Mouse (Mus musculus) MEL-GATA-1-ER (cell line): ENCODE data around the gene Ptar1.
"Not testable (repeated sequence)": the region's sequence is repeated elsewhere in the genome, so short reads cannot be mapped to it uniquely, and the experiment has no call there.

ENCODE experiments used
- DNase-seq: peaks from one replicate; pipeline ENCODE4 v3.0.0-alpha.2; 2012; ENCODE audit warnings: low read depth; ENCODE audit errors: extremely low read depth

Gene Ptar1

DNA sequence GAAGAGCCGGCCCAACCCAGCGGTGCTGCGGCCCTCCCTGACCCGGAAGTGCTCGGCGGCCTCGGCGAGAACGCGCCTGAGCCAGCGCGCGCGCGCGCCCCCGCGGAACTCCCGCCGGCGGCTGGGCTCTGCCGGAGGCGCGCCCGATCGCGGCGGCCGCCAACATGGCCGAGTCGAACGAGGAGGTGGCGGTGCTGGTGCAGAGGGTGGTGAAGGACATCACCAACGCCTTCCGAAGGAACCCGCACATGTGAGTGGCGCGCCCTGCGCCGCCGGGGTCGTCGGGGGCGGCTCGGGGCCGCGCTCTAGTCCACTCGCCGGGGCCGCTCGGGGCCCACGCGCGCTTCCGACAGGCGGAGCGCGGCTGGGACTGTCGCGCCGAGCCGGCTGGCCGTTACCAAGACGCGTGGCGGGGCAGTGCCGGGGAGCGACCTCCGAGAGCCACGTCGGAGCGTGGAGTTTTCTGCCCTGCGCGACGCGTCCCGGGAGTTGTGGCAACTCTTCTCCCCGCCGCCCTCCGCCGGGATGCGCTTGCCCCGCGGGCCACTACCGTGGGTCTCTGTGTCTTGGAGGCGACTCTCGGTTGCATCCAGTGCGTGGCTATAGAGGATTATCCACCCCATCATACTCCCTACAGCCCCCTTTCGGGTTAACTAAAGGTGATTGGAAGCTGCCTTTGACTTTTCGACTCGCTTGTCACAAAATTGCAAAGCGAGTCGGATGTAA, at the start of gene Ptar1:
TSS of gene Ptar1 (plus strand) at position 134 of the 726 bp plus-strand sequence.
- peak; percentile 41 for DNase-seq

DNA sequence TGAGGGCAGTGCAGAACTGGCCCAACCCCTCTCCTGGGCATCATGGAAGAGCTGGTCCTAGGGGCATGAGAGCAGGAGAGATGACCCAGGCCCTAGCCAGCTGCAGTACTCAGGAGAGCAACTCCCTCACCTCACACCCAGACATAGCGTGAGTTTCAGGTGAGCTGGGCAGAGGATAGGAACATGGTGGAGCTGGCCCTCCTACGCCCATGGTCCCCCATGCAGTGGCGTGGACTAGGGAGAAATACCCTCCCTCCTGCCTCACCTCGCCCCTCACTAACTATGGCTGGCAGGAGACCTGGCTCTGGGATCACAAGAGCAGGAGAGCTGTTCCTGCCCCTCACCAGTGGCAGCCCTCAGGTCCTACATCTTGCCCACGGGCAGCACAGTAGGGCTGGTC, 43.4 kb upstream of the Ptar1 start:
- DNase-seq: no peak

DNA sequence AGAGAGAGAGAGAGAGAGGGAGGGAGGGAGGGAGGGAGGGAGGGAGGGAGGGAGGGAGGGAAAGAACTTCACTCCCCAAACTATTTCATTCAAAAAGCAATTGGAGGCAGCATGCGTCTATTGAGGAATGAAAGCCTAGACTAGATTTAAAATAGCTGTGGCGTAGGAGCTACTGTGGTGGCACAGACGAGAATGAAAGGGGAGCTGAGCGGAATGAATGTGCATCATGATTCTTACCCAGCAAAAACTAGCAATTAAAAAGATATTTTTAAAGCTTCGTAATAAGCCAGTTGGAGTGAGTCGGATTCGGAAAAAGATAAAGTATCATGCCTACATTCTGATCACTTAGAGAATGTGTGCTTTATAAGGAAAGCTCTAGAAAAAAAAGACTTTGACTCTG, 41.9 kb upstream of the Ptar1 start:
- no peak for DNase-seq

DNA sequence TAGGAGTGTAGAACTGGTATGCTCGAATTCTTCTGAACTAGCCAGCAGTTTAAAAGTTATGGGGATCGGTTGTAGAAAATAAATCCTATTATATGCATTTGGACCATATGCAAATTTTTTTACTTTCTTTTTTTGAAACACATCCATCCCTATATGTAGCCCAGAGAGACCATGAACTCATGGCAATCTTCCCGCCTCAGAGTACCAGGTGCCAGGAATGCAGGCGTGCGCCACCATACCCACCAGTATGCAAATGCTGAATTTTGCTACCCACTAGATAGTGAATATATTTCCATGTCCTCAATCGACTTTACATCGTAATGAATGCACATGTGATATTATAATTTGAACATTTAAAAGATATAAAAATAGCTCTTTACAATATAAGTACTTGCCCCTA, 39.9 kb upstream of the Ptar1 start:
- no peak for DNase-seq

DNA sequence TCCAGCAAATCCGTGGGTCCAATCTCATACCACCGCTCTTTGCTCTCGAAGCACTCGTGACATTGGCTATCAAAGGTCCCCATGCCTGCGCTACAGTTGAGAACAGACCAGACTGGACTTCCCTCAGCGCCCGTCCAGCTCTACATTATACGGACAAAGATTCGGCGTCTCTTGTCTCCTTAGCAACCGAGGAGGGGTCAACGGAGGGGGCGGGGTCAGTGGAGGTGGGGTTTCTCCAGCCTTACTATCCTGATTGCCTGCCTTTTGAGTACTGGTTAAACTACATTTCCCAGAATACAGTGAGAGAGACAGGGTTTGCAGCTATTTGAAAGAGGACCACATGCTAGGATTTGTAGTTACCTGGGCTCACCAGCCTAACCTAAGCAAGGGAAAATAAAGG, 34.6 kb upstream of the Ptar1 start, which contains the start of gene 1700028P14Rik:
TSS of gene 1700028P14Rik (minus strand) at position 169 of the 400 bp plus-strand sequence.
- no peak for DNase-seq

DNA sequence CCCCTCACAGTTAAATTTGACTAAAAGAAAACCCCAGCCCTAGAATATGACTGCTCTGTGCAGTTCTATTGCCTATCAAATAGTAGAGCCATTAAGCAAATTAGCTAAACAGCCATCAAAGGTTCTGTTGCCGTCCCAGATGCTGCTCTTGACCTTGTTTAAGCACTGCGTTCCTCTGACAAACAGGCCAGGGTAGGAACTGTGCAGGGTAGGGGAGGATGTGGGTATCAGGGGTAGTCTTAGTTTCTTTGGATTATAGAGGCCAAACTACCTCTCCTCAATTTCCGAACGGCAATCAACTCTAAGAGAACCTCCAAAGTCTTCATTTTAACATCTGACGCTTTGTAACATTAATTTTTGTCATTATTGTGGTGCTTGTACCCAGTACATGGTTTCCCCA, 34.1 kb upstream of the Ptar1 start:
- no peak for DNase-seq

DNA sequence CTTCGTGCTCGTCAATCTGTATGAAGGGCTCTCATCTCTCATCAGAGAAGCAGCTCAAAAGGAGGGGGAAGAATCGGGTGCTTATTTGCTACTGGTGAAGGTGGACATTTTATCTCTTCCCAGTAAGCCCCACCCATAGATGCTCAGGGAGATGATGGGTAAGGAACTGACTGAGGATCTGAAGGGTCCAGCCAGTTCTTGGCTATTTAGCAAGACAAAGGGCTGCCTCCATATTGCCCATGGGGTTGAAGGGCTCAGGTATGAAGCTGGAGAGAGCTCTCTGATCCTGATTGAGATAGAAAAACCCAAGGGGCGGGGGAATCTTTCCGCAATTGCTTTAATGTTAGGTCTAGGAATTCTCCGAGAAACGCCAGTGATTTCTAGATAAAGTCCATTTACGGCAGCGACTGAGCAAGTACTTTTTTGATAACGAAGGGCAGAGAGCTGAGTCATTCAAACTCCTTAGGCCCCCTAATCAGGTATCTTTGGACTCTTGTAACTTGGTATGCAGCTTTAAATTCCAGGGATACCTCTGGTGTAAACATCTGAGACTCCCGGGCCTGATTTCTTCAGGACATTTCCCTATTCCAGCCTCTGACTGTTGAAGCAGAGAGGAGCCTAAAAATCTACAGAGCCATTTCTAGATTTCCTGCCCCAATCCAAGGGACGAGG, 29.8 kb upstream of the Ptar1 start:
- DNase-seq: no peak

DNA sequence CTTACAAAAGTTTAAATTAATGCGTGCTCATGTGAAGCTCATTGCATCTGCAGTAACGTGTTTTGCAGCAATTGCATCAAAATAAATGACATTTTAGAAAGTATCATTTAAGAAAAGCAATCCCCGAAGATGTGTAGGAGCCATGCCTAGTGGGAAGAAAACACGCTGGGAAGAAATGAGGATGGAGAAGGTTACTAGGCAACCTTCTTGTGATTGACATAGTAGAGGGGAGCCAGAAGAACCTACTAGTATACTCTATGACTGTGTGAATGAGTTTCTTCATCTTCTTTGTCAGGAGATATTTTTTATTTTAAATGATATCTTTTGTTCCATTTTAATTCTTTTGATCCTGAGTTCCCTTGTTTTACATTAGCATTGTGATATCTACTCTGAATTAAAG, 28.9 kb upstream of the Ptar1 start:
- DNase-seq: no peak

DNA sequence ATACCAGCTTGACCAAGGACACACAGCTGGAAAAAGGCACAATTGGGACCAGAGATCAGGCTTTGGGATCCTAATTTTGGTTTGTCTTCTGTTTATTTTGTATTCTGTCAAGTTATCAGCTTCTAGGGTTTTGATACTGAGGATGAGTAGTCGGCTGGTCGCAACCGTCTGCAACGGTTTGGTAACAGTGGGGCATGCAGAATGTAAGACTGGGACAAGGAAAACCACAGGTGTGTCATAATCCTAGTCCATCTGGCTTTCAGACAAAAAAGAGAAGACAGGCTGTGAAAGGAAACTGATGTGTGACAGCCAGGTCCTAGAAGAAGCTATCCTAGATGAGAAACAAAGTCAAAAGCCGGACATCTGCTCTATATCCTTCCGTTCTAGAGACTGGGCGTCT, 23.1 kb upstream of the Ptar1 start:
- DNase-seq: no peak

DNA sequence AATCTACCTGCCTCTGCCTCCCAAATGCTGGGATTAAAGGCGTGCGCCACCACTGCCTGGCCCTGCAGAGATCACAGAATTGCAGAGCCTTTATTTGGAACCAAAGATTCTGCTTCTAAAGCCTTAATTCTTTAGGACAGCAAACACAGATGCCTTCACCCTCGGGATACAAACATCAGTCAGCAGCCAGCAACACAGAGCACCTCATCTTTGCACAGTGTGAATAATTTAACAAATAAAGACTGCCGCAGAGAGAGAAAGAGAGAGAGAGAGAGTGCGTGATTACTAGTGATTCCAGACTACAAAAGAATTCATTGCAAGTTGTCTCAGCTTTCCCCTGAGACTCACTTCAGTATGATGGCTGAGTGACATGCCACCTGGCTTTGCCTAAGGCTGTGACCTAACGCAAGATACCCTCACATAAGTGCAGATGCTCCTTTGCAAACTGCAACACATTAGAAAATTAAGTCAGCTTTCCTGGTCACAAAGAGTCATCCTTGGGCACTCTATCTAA, 19.0 kb upstream of the Ptar1 start:
- no peak for DNase-seq

DNA sequence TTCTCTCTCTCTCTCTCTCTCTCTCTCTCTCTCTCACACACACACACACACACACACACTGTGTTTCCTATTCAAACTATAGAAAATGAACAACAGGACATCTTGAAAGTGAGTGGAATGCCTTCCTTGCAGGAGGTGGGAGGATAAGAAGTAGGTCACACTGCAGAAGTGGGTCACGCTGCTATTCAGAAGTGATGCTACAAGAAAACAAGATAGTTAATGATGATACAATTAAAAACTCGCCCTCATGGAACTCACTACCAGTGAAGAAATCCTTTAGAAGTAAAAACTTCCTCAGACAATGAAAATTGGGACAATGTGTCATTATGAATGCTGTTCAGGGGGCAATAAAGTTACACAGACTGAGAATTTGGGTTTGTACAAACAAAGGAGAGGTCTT, 14.2 kb upstream of the Ptar1 start:
- DNase-seq: no peak

DNA sequence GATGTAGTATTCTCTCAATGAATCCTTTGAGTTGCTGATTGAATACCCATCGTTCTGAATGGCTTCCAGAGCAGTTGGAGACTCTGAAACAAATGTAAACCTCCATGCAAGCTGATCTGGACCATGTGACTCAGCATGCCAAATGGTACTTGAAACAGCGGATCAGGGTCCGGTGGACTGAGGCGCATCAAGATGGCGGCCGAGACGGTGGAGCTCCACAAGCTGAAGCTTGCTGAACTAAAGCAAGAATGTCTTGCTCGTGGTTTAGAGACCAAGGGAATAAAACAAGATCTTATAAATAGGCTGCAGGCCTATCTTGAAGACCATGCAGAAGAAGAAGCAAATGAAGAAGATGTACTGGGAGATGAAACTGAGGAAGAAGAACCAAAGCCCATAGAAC, 11.6 kb upstream of the Ptar1 start:
- DNase-seq: not testable (repeated sequence)

DNA sequence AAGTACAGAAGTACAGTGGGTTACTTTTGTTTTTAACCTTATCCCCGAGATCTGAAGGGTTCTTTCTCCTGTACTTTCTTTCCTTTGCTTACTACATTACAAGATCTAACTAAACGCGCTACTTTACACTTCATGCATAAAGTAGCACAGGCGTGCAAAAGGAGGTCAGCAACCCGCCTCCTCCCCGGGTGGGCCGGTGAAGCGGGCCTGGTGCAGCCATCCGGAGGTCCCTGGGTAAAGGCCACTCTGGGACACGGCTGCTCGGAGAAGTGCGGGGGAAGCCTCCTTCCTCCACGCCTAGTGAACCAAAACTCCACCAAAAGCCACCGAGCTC, 300 bp upstream of the Ptar1 start:
- no peak for DNase-seq

DNA sequence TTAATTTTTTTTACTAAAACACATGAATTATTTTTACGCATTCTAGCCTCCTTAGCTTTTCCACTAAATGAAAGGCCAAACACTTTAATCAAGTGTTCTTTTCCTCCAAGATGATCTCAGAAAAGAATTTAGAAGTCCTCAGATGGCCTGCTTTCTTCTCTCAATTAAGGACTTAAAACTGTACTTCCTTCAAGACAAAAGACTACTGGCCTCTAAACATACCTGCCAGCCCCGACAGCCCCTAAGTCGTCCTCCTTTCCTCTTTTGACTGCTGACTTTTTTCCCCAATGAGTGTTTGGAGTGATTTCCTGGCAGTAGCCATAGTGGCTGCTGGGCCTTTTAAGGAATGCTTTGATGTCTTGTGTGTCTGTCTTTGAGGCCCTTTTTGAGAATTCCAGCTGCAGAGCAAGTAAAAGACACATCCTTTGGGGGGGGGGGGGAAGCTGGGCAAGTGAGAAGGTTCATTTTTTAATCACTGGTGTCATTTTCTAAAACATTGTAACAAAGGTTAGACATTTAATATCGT, 1.3 kb downstream of the Ptar1 start:
- DNase-seq: peak; percentile 9

DNA sequence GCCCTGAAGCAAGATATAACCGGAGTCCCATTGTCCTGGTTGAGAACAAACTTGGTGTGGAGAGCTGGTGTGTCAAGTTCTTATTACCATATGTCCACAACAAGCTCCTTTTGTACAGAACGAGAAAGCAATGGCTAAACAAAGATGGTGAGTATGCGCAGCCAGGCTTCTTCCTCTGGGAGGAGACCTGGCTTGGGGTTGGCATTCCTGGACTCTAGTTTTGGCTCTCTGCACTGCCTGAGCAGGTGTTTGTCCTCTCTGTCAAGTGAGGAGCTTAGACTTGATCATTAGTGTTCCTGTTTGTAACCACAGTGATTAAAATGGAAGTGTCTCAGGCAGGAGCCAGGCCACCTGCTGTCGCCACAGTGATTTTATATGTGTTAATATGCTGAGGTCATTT, 7.1 kb downstream of the Ptar1 start:
- no peak for DNase-seq

DNA sequence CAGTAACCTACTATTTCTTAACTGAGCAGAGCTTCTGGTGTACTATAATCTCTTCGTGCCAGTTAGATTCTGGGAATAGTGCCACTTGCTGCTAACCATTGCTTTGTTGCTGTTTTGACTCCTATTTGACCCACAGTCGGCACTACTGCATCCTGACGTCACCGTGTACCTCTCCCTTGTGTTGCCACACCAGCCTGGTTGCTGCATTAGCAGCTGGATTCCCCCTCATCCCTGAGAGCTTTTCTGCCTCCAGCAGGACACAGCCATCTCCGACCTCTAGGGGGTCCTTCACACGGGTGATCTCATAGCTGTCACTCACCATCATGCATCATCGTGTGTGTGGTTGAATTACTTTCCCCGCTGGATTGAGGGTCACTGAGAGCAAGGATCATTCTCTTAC, 10.6 kb downstream of the Ptar1 start:
- no peak for DNase-seq

DNA sequence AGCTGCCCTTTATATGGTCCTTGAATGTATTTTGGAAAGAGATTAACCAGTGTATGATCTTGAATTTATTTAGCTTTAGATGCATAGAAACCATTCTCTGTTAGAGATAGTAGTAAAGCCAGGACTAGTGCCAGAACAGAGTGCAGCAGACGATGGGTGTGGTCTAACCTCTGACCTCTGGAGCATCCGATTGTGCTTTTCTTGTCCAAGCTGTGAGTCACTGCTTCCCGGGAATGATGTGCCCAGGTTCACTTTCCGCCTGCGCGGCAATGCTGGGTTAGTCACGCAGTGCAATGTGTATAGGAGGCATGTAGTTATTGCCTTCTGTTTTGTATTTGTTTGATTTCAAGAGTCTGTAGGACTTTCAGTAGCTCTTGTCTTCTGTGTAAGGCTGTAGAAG, 11.1 kb downstream of the Ptar1 start:
- DNase-seq: no peak

DNA sequence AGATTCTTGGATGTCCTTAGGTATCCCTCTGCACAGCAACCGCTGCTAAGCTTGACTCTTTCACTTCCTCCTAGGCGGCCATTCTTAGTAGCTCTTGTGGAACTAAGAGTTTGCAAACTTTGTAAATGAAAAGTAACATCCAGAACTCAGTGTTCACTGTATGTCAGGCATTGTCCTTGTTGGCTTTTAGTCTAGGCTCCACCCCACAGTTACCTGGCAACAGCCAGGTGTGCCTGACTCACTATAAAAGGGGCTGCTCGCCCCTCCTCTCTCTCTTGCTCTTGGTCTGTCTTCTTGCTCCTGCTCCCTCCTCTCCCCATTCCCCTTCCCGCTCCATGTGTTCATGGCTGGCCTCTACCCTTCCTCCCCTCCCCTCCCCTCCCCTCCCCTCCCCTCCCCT, 11.9 kb downstream of the Ptar1 start:
- no peak for DNase-seq

DNA sequence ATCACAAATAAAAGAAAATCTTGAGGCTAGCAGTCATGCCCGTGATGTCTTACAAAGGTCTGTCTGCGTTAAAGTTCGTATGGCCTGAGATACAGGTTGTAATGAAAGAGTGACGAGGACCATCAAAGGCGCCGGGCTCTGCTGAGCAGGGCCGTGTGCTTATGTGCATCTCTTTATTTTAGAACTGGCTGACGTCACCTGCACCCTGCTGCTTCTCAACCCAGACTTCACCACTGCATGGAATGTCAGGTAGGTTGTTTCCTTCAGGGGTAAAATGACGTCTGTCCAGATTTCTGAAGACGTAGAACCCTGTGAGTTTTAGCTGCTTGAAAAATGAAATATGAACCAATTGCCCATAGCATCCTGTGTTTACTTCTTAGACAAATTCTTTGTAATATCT, 15.7 kb downstream of the Ptar1 start:
- DNase-seq: no peak

DNA sequence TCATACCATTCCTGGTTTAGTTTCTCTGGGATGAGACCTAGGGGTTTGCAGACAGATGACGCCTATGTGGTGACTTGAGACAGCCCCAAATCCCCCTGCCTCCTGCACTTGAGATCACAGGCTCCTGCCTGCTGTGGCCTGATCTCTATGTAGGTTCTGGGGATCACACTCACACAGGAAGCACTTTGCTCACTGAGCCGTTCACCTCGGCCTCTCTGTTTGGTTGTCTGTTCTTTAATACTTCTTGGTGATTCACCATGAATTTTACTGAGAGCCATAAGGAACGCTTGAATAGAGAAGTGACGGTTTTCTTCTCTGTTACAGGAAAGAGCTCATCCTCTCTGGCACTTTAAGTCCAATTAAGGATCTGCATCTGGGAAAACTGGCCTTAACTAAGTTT, 18.2 kb downstream of the Ptar1 start:
- no peak for DNase-seq

DNA sequence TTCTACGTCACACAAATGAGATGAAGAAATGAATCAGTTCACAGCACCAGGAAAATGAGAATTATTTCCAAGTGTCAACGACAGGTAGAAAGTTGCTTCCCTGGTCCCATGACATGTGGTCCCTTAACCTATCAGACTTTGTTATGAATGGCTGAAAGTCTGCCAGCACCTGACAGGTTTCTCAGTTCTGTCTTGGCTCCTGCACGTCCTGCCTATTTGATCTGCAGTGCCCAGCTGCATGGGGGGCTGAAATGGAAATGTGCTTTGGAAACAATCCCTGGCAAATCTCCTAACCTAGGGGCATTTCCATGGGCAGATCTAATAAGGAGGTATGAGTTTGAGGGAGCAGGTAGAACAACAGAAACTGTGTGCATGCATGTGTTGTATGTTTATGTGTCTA, 59.3 kb downstream of the Ptar1 start:
- no peak for DNase-seq

DNA sequence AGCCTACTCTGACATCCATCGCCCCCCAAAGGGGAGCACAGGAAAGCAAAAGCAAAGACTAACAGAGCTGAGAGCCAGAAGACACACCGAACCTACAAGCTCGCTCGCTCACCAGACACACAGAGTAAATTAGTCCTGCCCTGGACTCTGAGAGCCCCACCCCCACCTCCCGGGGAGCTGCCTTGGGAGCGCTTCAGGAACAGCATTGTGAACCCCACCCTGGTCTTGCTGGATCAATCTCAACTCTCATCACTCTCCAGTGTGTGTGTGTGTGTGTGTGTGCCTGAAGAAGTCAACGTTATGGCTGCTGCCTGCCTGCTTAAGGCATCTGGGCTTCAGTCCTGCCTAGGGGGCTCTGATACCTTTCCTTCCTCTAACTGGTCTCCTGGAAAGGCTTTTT, 69.8 kb downstream of the Ptar1 start:
- DNase-seq: no peak
